Mouse (Mus musculus) heart, postnatal 25 days (tissue): ENCODE measurements around the gene Cdh23. TPM values are rescaled to one million over a fixed set of nuclear protein-coding genes. Genes with fewer than 3 reads are reported as not detected.

Experiments
- DNase-seq: peaks from one replicate; pipeline ENCODE4 v3.0.0; 2022; ENCODE audit warnings: low spot score
- intact Hi-C: fragments of 180-260 bp; cut with DNase I; formaldehyde crosslinking; loops from one replicate; pipeline ENCODE4 v1.15.1; 2025
- total RNA-seq, 2 experiments: library from RNA; stranded (reverse); gene quantifications; 2 replicates each; pipeline ENCODE4 v1.2.3; 2021

Cdh23 gene
- total RNA-seq, 2 experiments from 2014 or later = 5.4 to 5.9 TPM

GRCm38 (mm10) chr10:60532502-60532901 is 163.8 kb downstream of the Cdh23 start:
- intact Hi-C loops = loop anchor here (2.0 to 5.0 kb wide), 3 partner anchors 80 to 225 kb away; no protein-coding TSS in a partner anchor
- no peak for DNase-seq

- intact Hi-C loops = loop anchor here (5.0 kb wide), 1 partner anchor 224 kb away; no protein-coding TSS in a partner anchor
- no peak for DNase-seq
Observed at GRCm38 (mm10) chr10:60531349-60531748, 164.9 kb downstream of the Cdh23 start.

DNA sequence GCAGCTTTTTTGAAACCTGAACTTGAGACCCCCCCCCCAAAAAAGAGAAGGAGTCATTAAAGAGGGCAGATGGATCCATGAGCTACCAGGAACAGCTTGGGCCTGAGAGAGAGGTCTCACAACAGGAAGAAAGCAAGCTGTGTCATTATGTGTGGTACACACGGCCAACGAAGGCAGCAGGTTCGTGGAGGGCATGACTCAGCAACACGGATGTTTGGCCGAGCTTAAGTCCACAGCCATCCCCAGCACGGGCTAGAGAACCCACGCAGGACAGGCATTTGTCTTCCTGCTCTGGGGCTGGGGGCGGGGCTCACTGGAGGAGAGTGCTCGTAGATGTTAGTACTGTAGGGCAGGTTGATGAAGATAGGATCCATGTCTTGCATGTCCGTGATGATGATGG is 165.7 kb downstream of the Cdh23 start:
- no peak for DNase-seq
- intact Hi-C loops = loop anchor here (5.0 kb wide), 1 partner anchor 223 kb away; no protein-coding TSS in a partner anchor

GRCm38 (mm10) chr10:60527949-60528348 is 168.3 kb downstream of the Cdh23 start:
- intact Hi-C loops = no loop called here
- DNase-seq = no peak

DNA sequence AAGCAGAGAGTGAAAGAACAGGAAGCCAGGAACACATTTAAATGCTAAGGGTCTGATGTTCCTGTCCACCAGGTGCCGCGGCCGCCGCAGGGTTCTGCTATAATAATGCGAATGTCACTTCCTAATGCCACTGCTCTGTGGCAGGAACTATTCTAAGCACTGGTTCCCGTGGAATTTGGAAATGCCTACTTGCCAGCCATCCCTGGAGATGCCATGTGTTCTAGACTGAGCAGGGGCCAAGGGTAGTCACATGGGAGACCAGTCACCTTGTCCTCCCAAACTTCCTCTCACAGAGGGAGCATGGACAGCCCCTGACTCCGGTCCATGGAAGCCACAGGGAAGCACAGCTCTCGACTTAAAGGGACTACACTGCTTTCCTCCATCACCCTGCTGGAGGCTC is 171.2 kb downstream of the Cdh23 start:
- DNase-seq = no peak
- intact Hi-C loops = no loop called here

DNA sequence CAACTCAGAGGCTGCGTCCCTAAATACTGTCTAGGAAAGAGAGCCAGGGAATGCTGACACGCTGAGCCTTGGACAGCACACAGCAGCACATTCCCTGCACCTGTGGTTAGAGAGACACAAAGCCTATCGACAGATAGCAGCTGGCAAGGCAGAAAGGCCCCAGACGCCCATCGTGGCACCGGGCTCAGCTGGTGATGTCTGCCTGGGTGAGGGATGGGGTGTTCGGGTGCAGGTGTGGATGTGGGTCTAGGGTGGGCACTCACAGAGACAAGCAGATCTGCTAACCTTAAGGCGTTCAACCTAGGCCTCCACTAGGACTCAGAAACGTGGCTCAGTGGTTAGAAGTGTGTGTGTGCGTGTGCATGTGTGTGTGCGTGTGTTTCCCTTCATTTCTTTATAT is 180.0 kb downstream of the Cdh23 start:
- intact Hi-C loops = no loop called here
- DNase-seq = no peak

- no peak for DNase-seq
- intact Hi-C loops = no loop called here
Observed at GRCm38 (mm10) chr10:60498538-60498937, 197.8 kb downstream of the Cdh23 start.

- peak; percentile 5 for DNase-seq
- intact Hi-C loops = no loop called here
Observed at GRCm38 (mm10) chr10:60495070-60495469, 201.2 kb downstream of the Cdh23 start.

DNA sequence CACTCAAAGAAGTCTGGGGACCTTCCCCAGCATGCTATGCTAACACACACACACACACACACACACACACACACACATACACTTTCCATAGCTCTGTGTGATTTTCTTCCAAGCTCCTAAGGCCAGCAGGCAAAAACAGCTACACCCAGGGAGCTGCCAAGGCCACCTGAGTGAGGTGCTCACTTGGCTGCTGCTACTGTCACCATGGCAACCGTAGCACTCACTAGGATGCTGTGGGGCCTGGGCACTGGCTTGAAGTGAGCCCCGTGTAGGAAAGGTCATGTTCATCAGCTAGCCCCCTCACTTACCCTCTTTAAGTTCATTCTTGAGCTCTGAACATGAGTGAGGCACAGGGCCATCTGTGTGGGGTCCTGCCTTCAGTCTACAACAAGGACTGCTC is 204.8 kb downstream of the Cdh23 start:
- no peak for DNase-seq
- intact Hi-C loops = no loop called here

DNA sequence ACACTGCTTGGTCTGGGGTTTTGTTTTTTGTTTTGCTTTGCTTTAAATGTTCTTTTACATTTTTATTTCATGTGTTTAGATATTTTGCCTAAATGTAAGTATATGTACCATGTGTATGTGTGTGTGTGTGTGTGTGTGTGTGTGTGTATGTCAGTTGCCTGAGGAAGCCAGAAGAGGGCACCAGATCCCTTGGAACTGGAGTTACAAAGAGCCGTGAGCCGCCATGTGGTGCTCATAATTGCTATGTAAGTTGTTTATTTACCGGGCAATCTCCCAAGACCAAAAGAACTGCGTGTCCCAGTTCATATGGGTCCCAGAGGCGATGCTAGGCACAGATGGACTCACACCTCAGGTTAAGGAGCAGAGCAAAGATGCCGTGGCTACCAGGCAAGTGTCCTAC is 214.9 kb downstream of the Cdh23 start:
- DNase-seq = no peak
- intact Hi-C loops = no loop called here

- intact Hi-C loops = no loop called here
- DNase-seq = no peak
Observed at GRCm38 (mm10) chr10:60474549-60474948, 221.7 kb downstream of the Cdh23 start.

DNA sequence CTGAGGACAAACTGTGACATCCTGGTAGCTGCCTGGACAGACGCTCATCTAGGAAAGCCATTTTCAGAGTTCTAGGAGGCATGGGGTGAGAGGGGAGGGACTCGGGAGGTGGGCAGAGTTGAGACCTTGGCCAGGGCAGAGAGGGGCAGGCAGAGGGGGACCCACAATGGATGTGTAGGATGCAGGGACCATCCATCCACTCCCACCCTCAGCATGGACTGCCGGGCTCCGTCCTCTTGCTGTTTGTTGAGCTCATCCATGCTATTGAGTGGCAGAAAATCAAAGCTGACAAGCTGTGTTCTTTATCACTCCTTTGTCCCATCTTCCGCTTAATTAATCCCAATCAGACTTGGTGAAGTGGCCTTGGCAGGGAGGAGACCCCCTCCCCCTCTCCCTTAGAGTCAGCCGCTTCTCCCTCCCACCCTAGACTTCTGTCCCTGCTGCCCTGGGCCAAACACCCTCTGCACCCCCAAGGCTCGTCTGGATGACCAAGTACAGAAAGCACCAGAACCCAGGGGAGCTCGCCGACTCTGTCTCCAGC is 222.4 kb downstream of the Cdh23 start:
- DNase-seq = no peak

GRCm38 (mm10) chr10:60467752-60468151 is 228.5 kb downstream of the Cdh23 start:
- no peak for DNase-seq
- intact Hi-C loops = no loop called here

More for the DNA sequence above, 222.4 kb downstream of the Cdh23 start:
- intact Hi-C loops = no loop called here

DNA sequence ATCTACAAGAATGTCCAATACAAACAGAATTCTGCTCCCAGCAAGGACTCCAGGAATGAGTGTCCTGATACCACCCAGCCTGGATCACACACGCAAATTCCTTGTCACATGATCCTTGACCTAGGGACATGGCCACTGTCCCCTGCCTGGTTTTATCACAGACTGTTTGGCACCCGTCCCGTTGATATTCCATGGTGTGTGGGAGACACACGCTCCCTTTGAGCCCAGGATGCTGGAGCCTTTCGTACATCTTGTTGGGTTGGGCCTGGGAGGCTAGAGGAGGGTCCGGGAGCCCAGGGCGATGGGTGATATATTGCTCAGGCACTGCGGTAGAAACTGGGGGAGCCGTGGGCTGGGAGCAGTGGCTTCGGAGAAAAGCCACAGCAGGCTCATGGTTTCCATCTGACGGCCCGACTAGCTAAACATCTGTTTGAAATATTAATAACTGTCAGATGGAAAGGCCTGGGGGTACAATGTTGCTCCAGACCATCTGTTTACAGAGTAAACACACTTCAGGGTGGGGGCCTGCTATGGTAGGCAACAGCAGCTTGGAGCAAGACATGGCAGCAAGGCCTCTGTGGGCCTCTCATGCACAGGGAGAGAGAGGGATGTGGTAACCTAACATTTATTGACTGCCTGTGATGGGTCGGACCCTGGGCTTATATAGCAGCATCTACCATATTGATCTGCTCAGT is 232.2 kb downstream of the Cdh23 start:
- intact Hi-C loops = no loop called here
- no peak for DNase-seq

DNA sequence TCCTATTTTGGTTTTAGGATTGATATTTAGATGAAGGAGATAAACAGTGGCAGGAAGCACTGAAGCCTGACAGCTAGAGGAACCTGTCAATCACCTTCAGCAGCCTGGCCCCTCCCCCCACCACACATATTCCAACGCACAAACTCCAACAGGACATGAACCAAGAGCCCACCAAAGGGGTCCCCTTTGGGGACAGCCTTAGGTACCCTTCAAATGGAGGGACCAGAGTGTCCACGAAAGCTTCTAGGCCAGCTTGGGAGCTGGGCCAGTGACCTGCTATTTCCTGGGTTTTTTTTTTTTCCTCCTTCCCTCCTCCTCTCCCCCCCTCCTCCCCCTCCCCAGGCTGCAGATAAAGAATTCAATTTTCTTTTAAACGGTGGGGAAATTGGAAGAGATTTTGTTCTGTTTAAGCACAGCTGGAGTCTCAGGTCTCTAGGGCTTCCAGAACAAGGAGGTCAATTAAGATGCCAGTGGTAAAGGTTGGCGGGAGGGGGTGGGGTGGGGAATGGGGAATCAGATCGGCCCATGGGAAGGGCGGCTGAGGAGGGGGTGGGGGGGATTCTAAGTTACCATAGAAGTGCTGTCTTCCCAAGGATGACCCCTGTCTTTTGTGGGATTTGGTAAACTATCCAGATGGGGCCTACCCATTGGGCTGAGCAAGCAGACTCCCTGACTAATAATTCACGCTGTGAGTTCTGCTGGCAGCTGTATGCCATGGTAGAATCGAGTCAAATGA is 239.5 kb downstream of the Cdh23 start:
- intact Hi-C loops = no loop called here
- no peak for DNase-seq

GRCm38 (mm10) chr10:60455193-60455592 is 241.1 kb downstream of the Cdh23 start:
- intact Hi-C loops = no loop called here
- no peak for DNase-seq

DNA sequence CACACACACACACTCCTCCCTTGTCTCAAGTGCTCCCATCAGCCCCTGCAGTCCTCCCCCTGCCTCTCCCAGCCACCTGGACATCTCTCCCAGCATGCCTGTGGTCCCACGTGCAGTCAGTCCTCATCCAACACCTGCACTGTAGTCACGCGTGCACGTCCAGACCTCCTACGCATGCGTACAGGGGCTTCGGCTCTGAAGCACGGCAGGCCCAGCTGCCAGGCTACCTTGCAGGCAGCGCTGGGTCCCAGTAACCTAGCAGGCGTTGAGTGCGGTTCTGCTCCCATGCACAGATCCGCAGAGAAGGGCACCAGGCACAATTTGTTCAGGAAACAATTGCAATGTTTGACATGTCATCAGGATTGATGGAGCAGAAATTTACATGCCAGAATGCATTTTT is 249.1 kb downstream of the Cdh23 start:
- no peak for DNase-seq
- intact Hi-C loops = no loop called here

DNA sequence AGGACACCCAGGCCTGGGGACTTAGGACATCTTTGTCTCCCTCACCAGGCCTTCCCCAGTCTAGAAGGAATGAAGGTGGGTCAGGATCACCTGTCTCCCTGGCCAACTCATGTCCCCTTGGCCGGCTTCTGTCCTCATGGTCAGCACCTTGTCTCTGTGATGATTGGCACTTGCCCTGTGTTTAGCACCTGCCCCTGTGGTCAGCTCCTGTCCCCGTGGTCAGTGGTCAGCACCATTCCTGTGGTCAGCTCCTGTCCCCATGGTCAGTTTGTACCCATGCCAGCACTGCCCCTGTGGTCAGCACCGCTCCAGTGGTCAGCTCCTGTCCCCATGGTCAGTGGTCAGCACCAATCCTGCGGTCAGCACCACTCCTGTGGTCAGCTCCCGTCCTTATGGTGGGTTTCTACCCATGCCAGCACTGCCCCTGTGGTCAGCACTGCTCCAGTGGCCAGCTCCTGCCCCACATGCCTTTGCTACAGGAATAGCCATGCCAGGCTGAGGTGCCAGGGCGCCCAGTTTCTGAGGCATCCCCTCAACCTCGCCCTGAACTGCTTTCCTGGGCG is 251.2 kb downstream of the Cdh23 start:
- intact Hi-C loops = no loop called here
- DNase-seq = no peak

DNA sequence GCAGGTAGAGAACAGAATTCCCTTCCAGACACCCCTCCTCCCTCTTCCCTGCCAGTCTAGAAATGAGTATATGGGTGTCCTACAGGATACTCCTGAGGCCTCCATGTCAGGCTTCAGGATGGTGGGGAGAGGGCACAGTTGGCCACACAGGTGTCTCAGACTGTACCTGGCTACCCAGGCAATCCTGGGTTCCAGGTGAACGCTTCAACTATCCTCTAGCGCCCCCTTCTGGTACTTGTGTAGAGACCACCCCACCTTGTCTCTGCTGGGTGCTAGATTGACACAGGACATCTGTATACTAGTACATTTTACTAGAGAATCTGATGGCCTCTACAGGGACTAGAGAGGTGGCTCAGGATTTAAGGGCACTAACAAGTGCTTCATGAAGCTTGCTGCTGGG is 253.2 kb downstream of the Cdh23 start:
- DNase-seq = no peak
- intact Hi-C loops = no loop called here

GRCm38 (mm10) chr10:60442321-60442720 is 254.0 kb downstream of the Cdh23 start:
- DNase-seq = no peak
- intact Hi-C loops = no loop called here

- no peak for DNase-seq
- intact Hi-C loops = no loop called here
Observed at GRCm38 (mm10) chr10:60432679-60433078, 263.6 kb downstream of the Cdh23 start.
